25 mouse cellular contexts compared by ENCODE assay signal in genomic region chr10:69954657-69955267, GRCm38 (mm10).
DNase-seq lines count a peak whose midpoint lies in the region; ATAC-seq and TF ChIP-seq lines count a peak whose summit lies in the region.
"Had no signal": no experiment of that assay in that cellular context is flagged by ENCODE, and none has a peak within 500 bp of the region (broad histone marks: within the 10 kb centered on the region; RNA-seq: fewer than 3 reads in every experiment).

No protein-coding gene starts in this region.

- H3K4me1 ChIP-seq in kidney, adult 2 months (ENCODE audit: control insufficient read depth, insufficient read depth, low read length), result peaks cover 3% of the 10 kb centered on the region; the same call in 1 of the 2 replicates
- no peaks in the 10 kb centered on the region for H3K4me1 ChIP-seq in embryonic fibroblast, embryonic 13.5 days (ENCODE audit: control insufficient read depth, insufficient read depth, low read length)
- H3K4me1 ChIP-seq: forebrain, embryonic 10.5 days; forebrain, embryonic 13.5 days; hindbrain, embryonic 12.5 days; hindbrain, embryonic 15.5 days; intestine, embryonic 15.5 days had no signal

- no peak for ATAC-seq in inflammation-experienced regulatory T-cells, adult 6 months
- ATAC-seq: CD4-positive, CD25-positive, alpha-beta regulatory T cell, adult 4 months; forebrain, embryonic 13.5 days; forebrain, embryonic 16.5 days; intestine, embryonic 15.5 days had no signal

- DNase-seq in kidney, adult 2 months, result peak; percentile 25
- no peak for DNase-seq in kidney, adult 11 months
- peak; percentile 11 for DNase-seq in 3134 (ENCODE audit: extremely low read depth, insufficient read length, low spot score)
- peak; percentile 17 for DNase-seq in Muller cell, postnatal 12 days (ENCODE audit: inconsistent ontology term)
- DNase-seq in gastrocnemius, postnatal 4 days (ENCODE audit: low spot score in 2 of 2), result no peak
- no peak for DNase-seq in thymus, postnatal 14 days
- DNase-seq: adrenal gland, adult 2 months; adrenal gland, postnatal 14 days; cerebellum, adult 11 months; cerebellum, postnatal 10 days; cerebellum, postnatal 36 days; embryo, embryonic 11 days; gastrocnemius, postnatal 10 days; gastrocnemius, postnatal 36 days; heart, adult 11 months; kidney, adult 18-20 months had no signal

- TF ChIP-seq POLR2A in kidney, adult 2 months (IDR thresholded peaks at IDR 0.05; ENCODE audit: low read depth, low read length), result no peak
- no peak for TF ChIP-seq POLR2A in embryonic fibroblast, embryonic 13.5 days (IDR thresholded peaks at IDR 0.05; ENCODE audit: low read depth, low read length)

- H3K36me3 ChIP-seq in kidney, adult 2 months (ENCODE audit: control insufficient read depth, insufficient read depth, low read length), result peaks cover 3% of the 10 kb centered on the region
- H3K36me3 ChIP-seq: intestine, embryonic 15.5 days had no signal

- no peak for TF ChIP-seq CTCF in kidney, adult 2 months (conservative IDR thresholded peaks at IDR 0.05; ENCODE audit: insufficient read depth, insufficient read length, low read depth, low read length)
- no peak for TF ChIP-seq CTCF in embryonic fibroblast, embryonic 13.5 days (IDR thresholded peaks at IDR 0.05; ENCODE audit: borderline replicate concordance, insufficient read depth, low read length)

- H3K27me3 ChIP-seq in kidney, adult 2 months (replicated peaks; ENCODE audit: control insufficient read depth, insufficient read depth, low read length), result no peaks in the 10 kb centered on the region
- H3K27me3 ChIP-seq: forebrain, embryonic 13.5 days; hindbrain, embryonic 12.5 days; hindbrain, embryonic 15.5 days; intestine, embryonic 15.5 days had no signal

- 48% methylated on average over 9 of the region's 9 CpGs for WGBS in kidney, adult 2 months

- H3K4me3 ChIP-seq in kidney, adult 2 months (ENCODE audit: insufficient read depth, low read depth, low read length), result no peak overlapping the region
- H3K4me3 ChIP-seq in embryonic fibroblast, embryonic 13.5 days (ENCODE audit: insufficient read depth, low read length), result no peak overlapping the region
- H3K4me3 ChIP-seq: forebrain, embryonic 10.5 days; forebrain, embryonic 13.5 days; hindbrain, embryonic 12.5 days; hindbrain, embryonic 15.5 days; intestine, embryonic 15.5 days had no signal

- H3K27ac ChIP-seq in kidney, adult 2 months (ENCODE audit: insufficient read depth, low read depth, low read length), result no peak overlapping the region
- H3K27ac ChIP-seq in embryonic fibroblast, embryonic 13.5 days (ENCODE audit: insufficient read depth, low read length), result 0 out of 2 replicates have a peak overlapping the region, but pooled peaks have one; percentile 13
- H3K27ac ChIP-seq: forebrain, embryonic 10.5 days; forebrain, embryonic 13.5 days; hindbrain, embryonic 12.5 days; hindbrain, embryonic 15.5 days; intestine, embryonic 15.5 days had no signal

Comparison
In these comparisons a context has a peak if more than half of its experiments do, and no peak if none do; other contexts are left out.
1. DNase-seq: peak in kidney, adult 2 months (single experiment), 3134 (single experiment) and Muller cell, postnatal 12 days (single experiment); none in kidney, adult 11 months (single experiment), gastrocnemius, postnatal 4 days (0 of 2) and thymus, postnatal 14 days (single experiment).